Mouse (Mus musculus) MEL (cell line): ENCODE data around the gene Ucp3. TPM values are rescaled to one million over a fixed set of nuclear protein-coding genes. Genes with fewer than 3 reads are reported as not detected.

Experiments used
- DNase-seq: peaks from one replicate; pipeline ENCODE4 v3.0.0; 2011; ENCODE audit warnings: low read depth, low spot score
- H3K27ac ChIP-seq: 2 replicates; pipeline ENCODE4 v1.5.1; 2012; ENCODE audit warnings: low read depth, mild to moderate bottlenecking, control low read depth, low read length, moderate library complexity; ENCODE audit not compliant: control insufficient read depth
- H3K27me3 ChIP-seq, 2 experiments: fragments of 150-350 bp in 1 of 2; sonication (generic) in 1 of 2; 2 replicates each; pipeline ENCODE4 v1.6.1; 2012; ENCODE audit warnings: low read length in 2 of 2, mild to moderate bottlenecking in 2 of 2, improper control_type of control experiment in 1 of 2, moderate library complexity in 1 of 2; ENCODE audit not compliant: insufficient read depth in 2 of 2, control insufficient read depth in 1 of 2
- H3K36me3 ChIP-seq, 2 experiments: 2 replicates each; pipeline ENCODE4 v1.6.1; 2012 to 2014; ENCODE audit warnings: low read length in 2 of 2, improper control_type of control experiment in 1 of 2, inconsistent platforms in 1 of 2, mild to moderate bottlenecking in 1 of 2; ENCODE audit not compliant: insufficient read depth in 2 of 2, control insufficient read depth in 1 of 2
- H3K4me1 ChIP-seq, 2 experiments: fragments of 150-350 bp in 1 of 2; sonication (generic) in 1 of 2; 2 replicates each; pipeline ENCODE4 v1.6.1; 2012; ENCODE audit warnings: low read length in 2 of 2, improper control_type of control experiment in 1 of 2, mild to moderate bottlenecking in 1 of 2; ENCODE audit not compliant: insufficient read depth in 2 of 2, control insufficient read depth in 1 of 2
- H3K4me3 ChIP-seq, 2 experiments: fragments of 150-350 bp in 1 of 2; sonication (generic) in 1 of 2; 2 replicates each; pipeline ENCODE4 v1.5.1; 2012; ENCODE audit warnings: low read depth in 2 of 2, low read length in 2 of 2, mild to moderate bottlenecking in 2 of 2, moderate library complexity in 2 of 2, control low read depth in 1 of 2, improper control_type of control experiment in 1 of 2; ENCODE audit not compliant: control insufficient read depth in 1 of 2, insufficient read depth in 1 of 2
- H3K79me2 ChIP-seq: 2 replicates; pipeline ENCODE4 v1.6.1; 2012; ENCODE audit warnings: mild to moderate bottlenecking, low read length, moderate library complexity; ENCODE audit not compliant: control insufficient read depth, poor library complexity, insufficient read depth
- H3K9ac ChIP-seq: 2 replicates; pipeline ENCODE4 v1.6.1; 2012; ENCODE audit warnings: low read depth, mild to moderate bottlenecking, control low read depth, low read length, moderate library complexity; ENCODE audit not compliant: control insufficient read depth, poor library complexity, severe bottlenecking
- H3K9me3 ChIP-seq: fragments of 150-350 bp; sonication (generic); replicated peaks from 2 replicates; pipeline ENCODE4 v1.6.1; 2012; ENCODE audit warnings: mild to moderate bottlenecking, low read length, improper control_type of control experiment, moderate library complexity; ENCODE audit not compliant: insufficient read depth
- CHD2 ChIP-seq: IDR thresholded peaks from 2 replicates; pipeline ENCODE4 v1.6.1; 2011; ENCODE audit warnings: low read length, improper control_type of control experiment
- CTCF ChIP-seq, 3 experiments: IDR thresholded peaks in 2 of 3; conservative IDR thresholded peaks in 1 of 3; 2 replicates each; pipeline ENCODE4 v1.5.1; 2011 to 2012; ENCODE audit warnings: low read length in 3 of 3, low read depth in 2 of 3, mild to moderate bottlenecking in 2 of 3, improper control_type of control experiment in 1 of 3, inconsistent platforms in 1 of 3, mixed read lengths in 1 of 3, moderate library complexity in 1 of 3; ENCODE audit not compliant: control insufficient read depth in 1 of 3, insufficient read depth in 1 of 3, poor library complexity in 1 of 3, severe bottlenecking in 1 of 3
- ELF1 ChIP-seq: IDR thresholded peaks from 2 replicates; pipeline ENCODE4 v1.6.1; 2014; ENCODE audit warnings: low read depth, mild to moderate bottlenecking, inconsistent platforms, low read length, improper control_type of control experiment, moderate library complexity
- EP300 ChIP-seq, 2 experiments: IDR thresholded peaks; 2 replicates each; pipeline ENCODE4 v1.6.1; 2011; ENCODE audit warnings: improper control_type of control experiment in 2 of 2, low read length in 2 of 2, low read depth in 1 of 2, mild to moderate bottlenecking in 1 of 2
- MAFK ChIP-seq: IDR thresholded peaks from 2 replicates; pipeline ENCODE4 v1.6.1; 2011; ENCODE audit warnings: low read depth, mild to moderate bottlenecking, low read length, improper control_type of control experiment, borderline replicate concordance
- MEF2A ChIP-seq: IDR thresholded peaks from 2 replicates; pipeline ENCODE4 v1.6.1; 2014; ENCODE audit warnings: low read depth, mild to moderate bottlenecking, inconsistent platforms, low read length, improper control_type of control experiment; ENCODE audit not compliant: poor library complexity, insufficient replicate concordance, severe bottlenecking; ENCODE audit errors: extremely low read depth
- MYC ChIP-seq: IDR thresholded peaks from 2 replicates; pipeline ENCODE4 v1.6.1; 2011; ENCODE audit warnings: low read depth, mild to moderate bottlenecking, low read length, improper control_type of control experiment, moderate library complexity
- POLR2A ChIP-seq, 2 experiments: IDR thresholded peaks; 2 replicates each; pipeline ENCODE4 v1.6.1; 2011 to 2012; ENCODE audit warnings: low read length in 2 of 2, mild to moderate bottlenecking in 2 of 2, control low read depth in 1 of 2, improper control_type of control experiment in 1 of 2, low read depth in 1 of 2, moderate library complexity in 1 of 2; ENCODE audit not compliant: control insufficient read depth in 1 of 2, insufficient read depth in 1 of 2, poor library complexity in 1 of 2
- POLR2AphosphoS2 ChIP-seq: IDR thresholded peaks from 2 replicates; pipeline ENCODE4 v1.6.1; 2011; ENCODE audit warnings: low read length, improper control_type of control experiment
- RAD21 ChIP-seq: IDR thresholded peaks from 2 replicates; pipeline ENCODE4 v1.6.1; 2011; ENCODE audit warnings: mild to moderate bottlenecking, low read depth, low read length, improper control_type of control experiment
- RCOR1 ChIP-seq: IDR thresholded peaks from 2 replicates; pipeline ENCODE4 v1.6.1; 2012; ENCODE audit warnings: low read depth, mild to moderate bottlenecking, inconsistent platforms, low read length, improper control_type of control experiment
- SMC3 ChIP-seq: IDR thresholded peaks from 2 replicates; pipeline ENCODE4 v1.6.1; 2011; ENCODE audit warnings: low read depth, low read length, improper control_type of control experiment
- TAL1 ChIP-seq: IDR thresholded peaks from 2 replicates; pipeline ENCODE4 v1.6.1; 2012; ENCODE audit warnings: mild to moderate bottlenecking, inconsistent platforms, low read length, moderate library complexity, mixed read lengths
- TBP ChIP-seq: IDR thresholded peaks from 2 replicates; pipeline ENCODE4 v1.8.0; 2011; ENCODE audit warnings: low read depth, low read length, improper control_type of control experiment
- TCF12 ChIP-seq: IDR thresholded peaks from 2 replicates; pipeline ENCODE4 v1.6.1; 2014; ENCODE audit warnings: low read depth, mild to moderate bottlenecking, inconsistent platforms, low read length, improper control_type of control experiment, moderate library complexity
- UBTF ChIP-seq: IDR thresholded peaks from 2 replicates; pipeline ENCODE4 v1.6.1; 2012; ENCODE audit warnings: low read depth, mild to moderate bottlenecking, inconsistent platforms, low read length, improper control_type of control experiment, moderate library complexity, borderline replicate concordance; ENCODE audit not compliant: insufficient read depth
- USF1 ChIP-seq: IDR thresholded peaks from 2 replicates; pipeline ENCODE4 v1.6.1; 2014; ENCODE audit warnings: low read depth, mild to moderate bottlenecking, inconsistent platforms, low read length, improper control_type of control experiment, moderate library complexity
- USF2 ChIP-seq, 2 experiments: IDR thresholded peaks; 2 replicates each; pipeline ENCODE4 v1.6.1; 2011 to 2012; ENCODE audit warnings: improper control_type of control experiment in 2 of 2, low read length in 2 of 2, borderline replicate concordance in 1 of 2, inconsistent platforms in 1 of 2, low read depth in 1 of 2, mild to moderate bottlenecking in 1 of 2; ENCODE audit not compliant: insufficient read depth in 1 of 2
- ZC3H11A ChIP-seq: IDR thresholded peaks from 2 replicates; pipeline ENCODE4 v1.6.1; 2012; ENCODE audit warnings: low read depth, mild to moderate bottlenecking, inconsistent platforms, low read length, improper control_type of control experiment
- ZMIZ1 ChIP-seq: IDR thresholded peaks from 2 replicates; pipeline ENCODE4 v1.6.1; 2012; ENCODE audit warnings: low read depth, mild to moderate bottlenecking, inconsistent platforms, low read length, improper control_type of control experiment, moderate library complexity
- polyA plus RNA-seq, 2 experiments: library from polyadenylated mRNA; stranded (reverse) in 1 of 2; unstranded in 1 of 2; fragments of >175 nt in 1 of 2; fragments of >200 nt in 1 of 2; gene quantifications; 2 replicates each; pipeline versions ENCODE4 v1.2.1 to v1.2.4; 2012; ENCODE audit warnings: low replicate concordance in 2 of 2, low read depth in 1 of 2; ENCODE audit not compliant: insufficient read length in 2 of 2, insufficient read depth in 1 of 2, missing spikeins in 1 of 2
- total RNA-seq: library from RNA; depleted of rRNA; stranded (reverse); fragments of 300-350 nt; gene quantifications from 2 replicates; pipeline ENCODE4 v1.2.3, GENCODE M21; 2012

Gene Ucp3
- total and polyA plus RNA-seq, 3 experiments: not detected

- Histone ChIP-seq H3K4me1 (peaks cover 0 to 9% of the 10 kb centered on the region in 2 experiments; a peak in 2 of 4 replicates), H3K79me2 (no peaks in the 10 kb centered on the region), H3K9ac (no peak overlapping the region), H3K27me3 (no peaks in the 10 kb centered on the region), H3K9me3 (no peaks in the 10 kb centered on the region), H3K4me3 (peak overlapping the region in 1 of 2 experiments; percentile 38; a peak in 1 of 4 replicates), H3K27ac (no peak overlapping the region), H3K36me3 (peaks cover 0 to 3% of the 10 kb centered on the region in 2 experiments; a peak in 2 of 4 replicates)
- TF ChIP-seq MYC (peak; percentile 32; the same call in 1 of the 2 replicates), CTCF (IDR thresholded peaks at IDR 0.05 in 2 of 3, conservative IDR thresholded peaks at IDR 0.05 in 1 of 3; ENCODE audit: control insufficient read depth in 1 of 3, insufficient read depth in 1 of 3, low read depth in 2 of 3, low read length in 3 of 3, poor library complexity in 1 of 3, severe bottlenecking in 1 of 3) (peak; percentile 78 to 97 (median 95)), TAL1 (no peak), TBP (no peak), SMC3 (peak; percentile 92), USF2 (IDR thresholded peaks at IDR 0.05; ENCODE audit: borderline replicate concordance in 1 of 2, insufficient read depth in 1 of 2, low read depth in 1 of 2, low read length in 2 of 2) (no peak), RCOR1 (no peak), ZC3H11A (peak; percentile 93), MAFK (no peak), USF1 (peak; percentile 71), TCF12 (no peak), UBTF (no peak), EP300 (IDR thresholded peaks at IDR 0.05; ENCODE audit: low read depth in 1 of 2, low read length in 2 of 2) (no peak), ELF1 (no peak), MEF2A (no peak), CHD2 (no peak), RAD21 (peak; percentile 96), ZMIZ1 (no peak), POLR2AphosphoS2 (no peak), POLR2A (IDR thresholded peaks at IDR 0.05; ENCODE audit: control insufficient read depth in 1 of 2, insufficient read depth in 1 of 2, low read depth in 1 of 2, low read length in 2 of 2, poor library complexity in 1 of 2) (no peak)
- DNase-seq: peak; percentile 88
Observed at GRCm38 (mm10) chr7:100520663-100521285, 48.0 kb downstream of the Ucp3 start.
